Mouse (Mus musculus): ENCODE data around the gene Sys1. TPM values are rescaled to one million over a fixed set of nuclear protein-coding genes. Genes with fewer than 3 reads are reported as not detected.

Gene Sys1
- total RNA-seq, 2 experiments from 2014 or later = 34.7 to 35.0 TPM

DNA sequence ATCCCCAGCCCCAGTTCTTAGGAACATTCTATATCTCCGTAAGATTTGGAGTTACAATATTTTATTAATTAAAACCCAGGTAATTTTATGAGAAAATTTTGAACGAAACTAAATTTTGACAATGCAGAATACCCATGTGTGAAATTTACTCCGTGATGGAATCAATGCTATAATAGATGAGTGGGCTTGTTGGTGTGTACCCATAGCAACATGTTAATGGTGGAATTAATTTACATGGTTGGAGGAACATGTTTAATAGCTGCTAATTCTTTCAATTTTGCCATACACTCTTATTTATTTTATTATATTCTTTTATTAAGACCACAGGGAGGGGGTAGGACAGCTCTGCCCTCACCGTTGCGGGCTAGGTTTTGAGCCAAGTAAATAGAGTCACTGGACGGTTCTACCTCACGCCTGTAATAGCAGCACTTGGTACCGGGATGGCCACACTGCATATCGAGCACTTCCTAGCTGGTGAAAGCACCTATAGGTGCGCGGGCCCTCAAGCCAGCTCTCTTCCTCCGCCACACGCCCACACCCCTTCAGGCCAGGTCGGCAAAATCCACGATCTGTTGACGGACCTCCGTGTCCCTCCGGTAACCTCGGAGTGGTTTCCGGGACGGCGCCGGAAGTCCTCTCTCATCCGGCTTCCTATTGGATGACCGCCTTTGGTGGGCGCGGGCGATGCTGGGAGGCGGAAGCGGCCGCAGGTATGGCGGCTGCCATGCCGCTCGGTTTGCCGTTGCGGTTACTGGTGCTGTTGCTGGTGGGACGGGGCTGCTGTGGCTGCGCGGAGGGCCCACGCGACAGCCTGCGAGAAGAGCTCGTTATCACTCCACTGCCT is 40.3 kb downstream of the Sys1 start, which contains the start of gene Pigt:
TSS of gene Pigt (plus strand) at position 674 of the 844 bp plus-strand sequence.
- peak; percentile 72 to 78 for DNase-seq (ENCODE audit: low spot score in 2 of 2)

- no peak for DNase-seq (ENCODE audit: low spot score in 2 of 2)
Observed at GRCm38 (mm10) chr2:164497691-164498268, 41.0 kb downstream of the Sys1 start.

GRCm38 (mm10) chr2:164499317-164499716 is 42.6 kb downstream of the Sys1 start:
- DNase-seq (ENCODE audit: low spot score in 2 of 2) = no peak

DNA sequence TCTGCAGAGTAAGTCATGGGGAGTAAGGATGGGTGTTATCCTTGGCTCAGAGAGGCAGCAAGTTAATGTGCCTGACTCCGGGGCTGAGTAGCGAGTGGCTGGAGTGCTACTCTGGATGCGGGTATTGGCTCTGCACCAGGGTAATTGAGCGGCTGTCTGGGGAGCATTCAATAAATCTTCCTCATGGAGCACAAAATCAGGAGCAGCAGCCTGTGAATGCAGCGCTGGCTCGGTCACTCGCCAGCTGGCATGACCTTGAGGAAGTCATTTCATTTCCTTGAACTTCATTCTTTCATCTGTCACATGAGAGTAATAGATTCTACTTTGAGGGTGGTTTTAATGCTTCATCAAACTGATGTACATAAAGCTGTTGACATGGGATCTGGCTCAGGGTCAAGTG is 43.7 kb downstream of the Sys1 start:
- peak in 1 of 2 experiments; percentile 28 for DNase-seq (ENCODE audit: low spot score in 2 of 2)

GRCm38 (mm10) chr2:164504919-164505318 is 48.2 kb downstream of the Sys1 start:
- no peak for DNase-seq (ENCODE audit: low spot score in 2 of 2)

- DNase-seq (ENCODE audit: low spot score in 2 of 2) = no peak
Observed at GRCm38 (mm10) chr2:164505619-164506347, 49.0 kb downstream of the Sys1 start.

- no peak for DNase-seq (ENCODE audit: low spot score in 2 of 2)
Observed at GRCm38 (mm10) chr2:164507811-164508210, 51.0 kb downstream of the Sys1 start.

DNA sequence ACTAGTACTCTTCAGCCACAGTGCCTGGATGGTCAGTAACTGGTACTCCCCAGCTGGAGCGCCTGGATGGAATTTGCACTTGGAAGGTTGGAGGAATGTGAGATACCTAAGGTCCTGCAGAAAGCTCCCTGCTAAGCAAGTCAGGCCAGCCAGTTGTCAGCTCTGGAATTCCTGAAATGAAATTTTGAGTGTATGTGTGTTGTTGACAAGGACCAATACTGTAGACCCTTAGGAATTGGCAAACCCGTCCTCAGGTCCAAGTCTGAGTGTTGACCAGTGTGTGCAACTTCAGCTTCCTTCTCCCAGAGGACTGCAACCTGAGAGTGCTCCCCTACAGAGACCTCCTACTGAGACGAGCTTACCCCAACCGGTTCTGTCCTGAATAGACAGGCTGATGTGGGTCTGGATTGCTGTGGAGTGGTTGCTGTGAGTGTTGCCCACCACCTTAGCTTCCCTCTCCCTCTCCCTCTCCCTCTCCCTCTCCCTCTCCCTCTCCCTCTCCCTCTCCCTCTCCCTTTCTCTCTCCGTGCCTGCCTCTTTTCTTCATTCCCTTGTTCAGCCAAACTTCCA is 53.9 kb downstream of the Sys1 start:
- DNase-seq (ENCODE audit: low spot score in 2 of 2) = no peak

DNA sequence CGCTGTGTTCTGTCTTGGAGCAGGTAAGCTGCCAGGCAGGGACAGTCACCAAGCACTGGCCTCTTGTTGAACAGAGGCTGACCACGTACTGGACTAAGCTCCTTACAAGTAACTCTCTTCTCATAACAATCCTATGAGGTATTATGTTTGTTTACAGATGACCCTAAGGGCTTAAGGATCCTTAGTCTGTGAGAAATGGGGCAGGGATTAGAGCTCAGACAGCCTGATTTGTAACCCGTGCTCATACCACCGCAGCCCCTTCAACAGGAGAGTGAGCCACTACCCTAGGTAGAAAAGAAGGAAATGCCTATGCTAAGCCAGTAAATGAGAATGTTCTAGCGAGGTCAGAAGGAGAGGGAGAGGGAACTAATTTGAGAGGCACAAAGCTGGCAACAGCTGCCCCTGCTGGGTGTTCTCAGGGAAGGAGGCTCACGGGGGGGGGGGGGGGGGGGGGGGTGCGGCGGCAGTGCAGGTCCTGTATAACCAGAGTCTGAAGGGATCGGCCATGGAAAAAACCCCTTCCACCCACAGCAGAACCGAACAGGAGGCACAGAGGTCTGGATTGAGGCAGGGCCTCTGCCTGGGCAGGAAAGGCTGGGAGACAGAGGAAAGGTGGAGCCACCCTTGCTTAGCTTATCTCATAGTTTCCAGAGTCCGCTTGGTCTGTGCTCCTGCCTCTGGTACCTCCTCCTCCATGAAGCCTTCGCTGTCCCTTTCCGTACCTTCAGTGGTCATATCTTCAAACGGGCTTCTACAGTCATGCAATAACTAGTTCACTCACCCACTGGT is 55.6 kb downstream of the Sys1 start:
- no peak for DNase-seq (ENCODE audit: low spot score in 2 of 2)

DNA sequence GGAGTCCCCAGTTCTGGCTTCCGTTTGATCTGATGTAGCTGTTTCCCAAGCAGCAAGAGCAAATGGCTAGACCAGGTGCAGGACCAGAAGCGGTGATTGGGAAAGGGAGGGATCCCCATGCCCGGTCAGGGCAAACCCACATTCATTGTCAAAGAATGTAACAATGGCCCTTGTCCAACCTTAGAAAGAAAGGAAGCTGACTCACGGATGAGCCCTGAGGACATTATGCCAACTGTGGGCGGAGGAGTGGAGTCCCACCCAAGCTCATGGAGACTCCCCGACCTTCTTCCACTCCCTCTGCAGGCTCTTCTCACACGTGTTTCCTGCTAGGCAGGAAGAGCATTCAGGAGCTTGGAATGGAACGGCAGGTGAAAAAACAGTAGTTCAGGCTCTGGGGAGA is 56.6 kb downstream of the Sys1 start:
- no peak for DNase-seq (ENCODE audit: low spot score in 2 of 2)

GRCm38 (mm10) chr2:164514916-164515315 is 58.2 kb downstream of the Sys1 start:
- DNase-seq (ENCODE audit: low spot score in 2 of 2) = no peak

DNA sequence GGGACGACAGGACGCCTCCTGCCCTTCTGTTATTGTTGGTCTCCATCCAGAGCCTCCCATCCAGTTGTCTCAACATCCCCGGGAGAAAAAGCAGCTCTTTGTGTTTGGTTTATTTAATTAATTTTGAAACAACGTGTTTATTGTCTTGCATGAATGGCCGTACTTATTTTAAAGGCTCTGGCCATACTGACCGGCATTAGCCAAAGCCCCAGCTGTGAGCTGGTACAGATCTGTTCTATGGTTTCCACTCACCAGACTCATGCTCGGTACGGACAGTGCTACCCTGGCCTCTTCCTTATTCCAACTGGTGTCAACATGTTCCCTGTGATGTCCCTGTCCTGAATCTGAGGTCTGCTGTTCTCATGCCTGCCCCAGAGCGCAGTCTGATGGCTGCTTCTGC is 59.1 kb downstream of the Sys1 start:
- DNase-seq (ENCODE audit: low spot score in 2 of 2) = no peak

GRCm38 (mm10) chr2:164516592-164516991 is 59.8 kb downstream of the Sys1 start:
- no peak for DNase-seq (ENCODE audit: low spot score in 2 of 2)

GRCm38 (mm10) chr2:164517485-164518221 is 60.9 kb downstream of the Sys1 start:
- peak; percentile 38 to 42 for DNase-seq (ENCODE audit: low spot score in 2 of 2)

DNA sequence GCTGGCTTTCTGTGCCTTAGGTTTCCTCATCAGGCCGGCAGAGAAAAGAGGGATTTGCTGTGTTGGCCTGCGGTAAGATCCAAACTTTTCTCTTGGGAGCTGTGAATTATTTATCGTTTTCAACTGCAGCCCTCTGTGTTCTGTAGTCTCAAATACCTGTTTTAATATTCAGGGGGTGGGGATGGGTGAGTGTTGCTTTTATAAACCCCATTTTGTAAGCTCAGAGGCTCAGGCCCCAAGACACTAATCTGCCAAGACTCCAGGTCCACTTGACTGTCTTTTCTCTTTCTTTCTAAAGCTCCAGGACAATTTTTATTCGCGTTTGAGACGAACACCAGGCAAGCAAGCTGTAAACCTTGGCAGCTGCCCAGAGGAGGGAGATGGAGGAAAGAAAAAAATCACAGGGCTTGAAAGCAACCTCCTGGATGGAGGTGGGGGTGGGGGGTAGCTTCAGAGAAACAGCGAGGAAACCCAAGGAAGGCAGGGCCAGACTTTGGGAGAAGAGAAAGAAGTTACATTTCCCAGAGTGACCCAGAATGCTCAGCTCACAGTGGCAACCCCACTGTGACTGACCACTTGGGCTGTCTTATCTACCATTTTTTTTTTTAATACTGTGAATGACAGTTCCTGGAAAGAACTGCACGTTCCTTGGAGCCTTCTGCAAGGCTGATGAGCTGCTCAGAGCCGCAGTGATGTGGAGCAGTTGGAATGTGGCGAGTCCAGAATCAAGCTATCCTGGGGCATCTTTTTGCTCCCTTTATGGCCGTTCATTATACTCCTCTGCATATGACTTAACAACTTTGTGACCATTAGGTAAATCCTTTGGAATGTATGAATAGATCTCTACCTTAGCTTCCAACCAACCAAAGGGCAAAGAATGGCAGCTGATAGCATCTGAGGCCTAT is 61.8 kb downstream of the Sys1 start:
- DNase-seq (ENCODE audit: low spot score in 2 of 2) = no peak

GRCm38 (mm10) chr2:164519171-164519526 is 62.4 kb downstream of the Sys1 start:
- DNase-seq (ENCODE audit: low spot score in 2 of 2) = no peak

DNA sequence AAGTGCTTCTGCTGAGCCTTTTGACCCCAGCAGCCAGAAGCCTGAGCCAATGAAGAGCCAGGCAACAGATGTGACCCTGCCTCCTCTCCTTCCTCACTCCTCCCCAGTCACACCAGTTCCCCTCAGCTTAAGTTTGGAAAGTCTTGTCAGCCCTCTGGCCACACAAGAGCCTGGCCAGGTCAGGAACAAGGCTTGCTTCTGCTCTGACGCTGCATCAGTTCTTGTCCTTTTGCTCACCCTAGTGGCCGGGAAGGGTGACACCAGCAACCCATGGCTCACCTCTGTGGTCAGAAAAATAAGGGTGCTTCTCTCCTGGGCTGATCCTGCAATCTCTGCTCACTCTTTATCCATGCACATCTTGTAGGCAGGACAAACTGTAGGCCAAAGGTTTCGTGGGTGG is 64.0 kb downstream of the Sys1 start:
- peak in 1 of 2 experiments; percentile 33 for DNase-seq (ENCODE audit: low spot score in 2 of 2)

GRCm38 (mm10) chr2:164521841-164522240 is 65.1 kb downstream of the Sys1 start:
- DNase-seq (ENCODE audit: low spot score in 2 of 2) = no peak

- DNase-seq (ENCODE audit: low spot score in 2 of 2) = no peak
Observed at GRCm38 (mm10) chr2:164522280-164522679, 65.5 kb downstream of the Sys1 start.

Measured in adrenal gland, postnatal 4 days (tissue).